Mouse (Mus musculus): ENCODE data around the gene Cfdp1. TPM values are rescaled to one million over a fixed set of nuclear protein-coding genes. Genes with fewer than 3 reads are reported as not detected.
A peak's percentile ranks its signal among the peaks of the same experiment; 100 is the strongest.

The Cfdp1 gene
- polyA plus RNA-seq, 1 experiment: 97.6 TPM

DNA sequence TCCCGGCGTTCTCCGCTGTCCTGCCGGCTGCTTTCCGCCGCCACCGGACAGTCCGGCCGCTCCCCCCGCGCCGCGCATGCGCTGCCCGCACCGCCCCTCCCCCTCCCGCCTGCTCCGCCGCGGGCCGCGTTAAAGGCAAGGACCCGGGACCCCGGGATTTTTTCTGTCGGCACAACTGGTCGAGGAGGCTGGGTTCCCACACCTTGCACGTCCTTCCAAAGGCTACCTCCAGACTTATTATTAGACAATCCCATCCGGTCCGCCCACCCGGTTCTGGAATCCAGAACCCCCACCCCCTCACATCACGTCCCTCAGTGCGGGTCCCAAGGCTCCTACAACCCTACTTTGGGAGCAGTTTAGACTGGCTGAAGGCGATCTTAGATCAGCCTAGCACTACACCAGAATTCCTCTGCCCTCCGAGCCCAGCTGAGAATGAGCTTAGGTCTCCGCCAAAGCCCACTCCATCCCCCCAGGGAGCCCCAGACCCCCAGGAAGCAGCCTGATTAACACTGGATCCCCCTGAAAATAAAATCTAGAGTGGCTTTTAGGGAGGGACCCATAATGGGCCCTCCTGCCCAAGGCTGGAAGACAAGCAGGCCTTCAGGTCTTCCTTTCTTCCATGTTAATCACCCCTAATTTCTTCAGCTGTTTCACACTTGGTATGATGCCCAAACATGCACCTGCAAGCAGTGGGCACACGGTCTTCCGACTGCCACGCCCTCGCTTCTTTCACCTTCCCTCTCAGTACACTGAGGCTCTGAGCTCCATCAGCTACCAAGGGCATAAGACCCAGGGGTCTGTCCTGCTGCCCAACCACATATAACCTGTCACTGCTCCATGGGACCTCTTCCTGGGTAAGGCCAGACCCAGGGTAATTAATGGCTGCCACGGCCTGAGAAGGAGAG, 110.0 kb downstream of the Cfdp1 start, which contains the start of gene Bcar1:
TSS of gene Bcar1 (minus strand) at position 18 of the 905 bp plus-strand sequence.
- DNase-seq (ENCODE audit: low read depth): peak; percentile 89
- peak; percentile 88 for TF ChIP-seq POLR2A (IDR thresholded peaks at IDR 0.05; ENCODE audit: borderline replicate concordance, extremely low read depth, insufficient read depth, insufficient read length, poor library complexity, severe bottlenecking)
- TF ChIP-seq CTCF (IDR thresholded peaks at IDR 0.05; ENCODE audit: borderline replicate concordance, extremely low read depth, insufficient read depth, insufficient read length): no peak

DNA sequence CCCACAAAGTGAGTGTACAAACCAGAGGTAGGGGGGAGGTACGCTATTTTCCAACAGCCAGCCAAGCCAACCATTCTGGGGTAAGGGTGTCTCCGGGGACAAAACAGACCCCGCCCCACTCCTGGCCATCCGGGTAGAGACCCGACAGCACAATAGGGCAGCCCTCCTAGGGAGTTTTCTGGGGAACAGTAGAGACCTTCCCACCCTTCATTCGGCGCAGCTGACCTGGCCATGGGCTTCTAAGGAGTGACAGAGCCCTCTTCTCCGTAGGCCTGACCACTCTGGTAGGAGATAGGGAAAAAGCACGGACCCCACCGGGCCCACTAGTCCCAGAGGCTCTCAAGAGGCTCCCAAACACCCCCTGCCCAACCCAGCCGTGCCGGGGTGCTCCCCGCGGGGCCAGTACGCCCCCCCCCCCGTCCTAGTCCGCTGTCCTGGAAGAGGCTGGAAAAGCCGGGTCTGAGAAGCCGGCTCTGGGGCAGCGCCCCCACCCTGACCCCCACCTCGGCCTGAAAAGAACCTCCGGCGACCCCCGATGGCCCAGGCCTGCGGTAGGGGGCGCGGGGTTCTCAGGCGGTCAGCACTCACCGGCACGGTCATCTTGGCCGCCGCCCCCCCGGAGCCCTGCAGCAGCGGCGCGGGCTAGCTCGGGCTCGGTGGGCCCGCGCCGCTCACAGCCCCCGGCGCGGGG, 110.8 kb downstream of the Cfdp1 start:
- TF ChIP-seq CTCF (IDR thresholded peaks at IDR 0.05; ENCODE audit: borderline replicate concordance, extremely low read depth, insufficient read depth, insufficient read length) (no peak), POLR2A (IDR thresholded peaks at IDR 0.05; ENCODE audit: borderline replicate concordance, extremely low read depth, insufficient read depth, insufficient read length, poor library complexity, severe bottlenecking) (no peak)
- DNase-seq (ENCODE audit: low read depth): peak; percentile 59

DNA sequence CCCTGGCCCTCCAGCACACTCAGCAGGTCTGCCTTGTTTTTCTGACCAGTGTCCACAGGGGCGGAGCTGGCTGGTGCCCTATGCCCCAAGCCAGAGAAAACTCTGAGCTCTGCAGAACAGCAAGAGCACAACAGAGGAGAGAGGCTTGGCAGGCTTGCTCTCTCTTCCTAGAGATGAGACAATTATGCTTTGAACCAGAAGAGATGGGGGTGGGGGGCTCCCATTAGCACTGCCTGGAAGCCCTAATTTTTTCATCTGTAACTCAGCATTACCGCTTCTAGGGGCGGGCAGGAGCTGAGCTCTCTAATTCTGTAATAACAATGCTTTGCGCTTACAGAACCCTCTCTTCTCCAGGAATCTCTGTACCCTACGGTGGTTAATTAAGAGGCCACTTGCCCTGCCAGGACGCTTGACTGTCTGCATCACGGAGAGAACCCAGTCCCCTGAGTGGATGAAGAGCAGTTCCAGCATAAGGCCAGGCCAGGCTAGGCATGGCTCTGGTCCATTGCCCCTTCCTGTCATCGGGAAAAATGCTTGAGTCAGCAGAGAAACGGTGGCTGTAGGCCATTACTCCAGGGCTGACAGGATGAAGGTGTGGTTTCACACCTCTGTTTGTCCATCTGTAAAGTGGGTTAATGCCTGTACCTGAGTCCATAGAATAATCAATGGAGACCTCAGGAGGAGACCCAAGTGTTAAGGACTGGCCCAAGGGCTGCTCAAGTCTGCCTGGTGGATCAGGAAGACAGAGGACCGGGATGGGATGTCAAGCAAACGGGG, 111.6 kb downstream of the Cfdp1 start:
- TF ChIP-seq CTCF (IDR thresholded peaks at IDR 0.05; ENCODE audit: borderline replicate concordance, extremely low read depth, insufficient read depth, insufficient read length): no peak
- no peak for TF ChIP-seq POLR2A (IDR thresholded peaks at IDR 0.05; ENCODE audit: borderline replicate concordance, extremely low read depth, insufficient read depth, insufficient read length, poor library complexity, severe bottlenecking)
- DNase-seq (ENCODE audit: low read depth): peak; percentile 81

DNA sequence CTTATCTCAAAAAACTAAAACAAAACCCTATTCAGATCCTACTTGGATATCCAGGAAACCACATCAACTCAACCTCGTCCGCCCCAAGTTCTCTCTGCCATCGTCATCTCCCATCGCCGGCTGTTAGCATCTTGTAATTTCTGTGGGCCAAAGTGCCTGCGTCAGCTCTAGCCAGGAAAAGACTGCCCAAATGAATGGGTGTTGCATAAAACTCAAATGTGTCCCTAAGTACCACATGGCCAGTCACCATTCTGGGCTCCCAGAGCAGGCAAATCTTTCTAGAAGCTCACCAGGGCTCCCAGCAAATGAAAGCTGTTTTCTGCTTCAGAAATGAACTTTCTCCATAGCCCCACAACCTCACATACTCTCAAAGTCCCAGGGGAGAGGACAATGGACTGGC, 112.5 kb downstream of the Cfdp1 start:
- no peak for DNase-seq (ENCODE audit: low read depth)
- TF ChIP-seq POLR2A (IDR thresholded peaks at IDR 0.05; ENCODE audit: borderline replicate concordance, extremely low read depth, insufficient read depth, insufficient read length, poor library complexity, severe bottlenecking) (no peak), CTCF (IDR thresholded peaks at IDR 0.05; ENCODE audit: borderline replicate concordance, extremely low read depth, insufficient read depth, insufficient read length) (no peak)

DNA sequence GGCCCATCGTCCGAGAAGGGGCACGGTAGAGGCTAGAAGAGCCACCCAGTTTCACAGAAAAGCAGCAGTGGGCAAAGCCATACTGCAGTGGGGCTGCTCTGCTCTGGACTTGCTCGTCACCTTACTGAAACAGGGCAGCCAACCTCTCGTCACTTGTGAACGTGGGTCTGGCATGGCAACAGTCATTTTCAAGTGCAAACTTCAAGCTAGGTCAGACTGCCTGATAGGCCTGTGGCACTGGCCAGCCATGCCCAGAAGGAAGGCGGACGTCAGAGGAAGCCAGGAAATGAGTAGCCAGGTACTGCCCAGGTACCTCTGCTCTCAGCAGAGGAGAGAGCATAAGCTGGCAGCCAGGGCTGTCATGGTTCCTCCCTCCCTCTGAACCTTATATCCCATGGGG, 113.1 kb downstream of the Cfdp1 start:
- TF ChIP-seq CTCF (IDR thresholded peaks at IDR 0.05; ENCODE audit: borderline replicate concordance, extremely low read depth, insufficient read depth, insufficient read length): no peak
- no peak for TF ChIP-seq POLR2A (IDR thresholded peaks at IDR 0.05; ENCODE audit: borderline replicate concordance, extremely low read depth, insufficient read depth, insufficient read length, poor library complexity, severe bottlenecking)
- no peak for DNase-seq (ENCODE audit: low read depth)

DNA sequence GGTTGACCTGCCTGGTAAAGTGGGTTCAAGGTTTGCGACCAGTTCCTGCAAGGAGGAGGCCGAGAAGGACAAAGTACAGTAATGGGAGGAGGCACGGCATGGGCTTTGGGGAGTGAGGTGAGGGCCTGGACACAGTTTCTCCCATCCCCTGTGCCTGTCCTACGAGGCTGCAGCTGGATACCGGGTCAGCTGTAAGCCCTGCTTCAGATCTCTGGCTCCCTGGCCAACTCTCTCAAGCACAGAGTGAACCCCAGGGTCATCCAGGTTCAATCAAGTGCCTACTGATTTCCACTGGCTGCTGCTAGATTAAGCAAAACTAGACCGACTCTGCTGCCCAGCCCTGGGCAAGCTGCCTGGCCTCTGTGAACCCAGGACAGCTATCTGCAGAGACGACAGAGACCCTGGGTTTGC, 113.8 kb downstream of the Cfdp1 start:
- TF ChIP-seq CTCF (IDR thresholded peaks at IDR 0.05; ENCODE audit: borderline replicate concordance, extremely low read depth, insufficient read depth, insufficient read length) (no peak), POLR2A (IDR thresholded peaks at IDR 0.05; ENCODE audit: borderline replicate concordance, extremely low read depth, insufficient read depth, insufficient read length, poor library complexity, severe bottlenecking) (no peak)
- DNase-seq (ENCODE audit: low read depth): no peak

DNA sequence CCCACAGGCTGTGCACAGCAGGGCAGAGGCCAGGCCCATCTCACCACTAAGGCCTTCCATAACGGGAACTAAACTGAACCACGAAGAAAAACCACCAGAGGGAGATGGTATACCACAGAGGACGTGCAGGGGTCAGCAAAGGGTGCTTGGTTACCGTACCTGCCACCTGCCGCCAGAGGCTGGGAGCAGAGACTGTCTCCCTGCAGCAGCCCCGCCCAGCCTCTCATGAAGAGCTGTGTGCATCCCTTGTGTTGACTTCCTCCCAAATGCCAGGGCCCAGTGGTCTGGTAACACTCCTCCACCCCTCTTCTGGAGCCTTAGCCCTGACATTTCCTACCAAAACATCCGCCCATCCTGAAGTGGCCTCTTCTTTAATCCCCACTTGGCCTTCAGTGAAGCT, 114.5 kb downstream of the Cfdp1 start:
- TF ChIP-seq CTCF (IDR thresholded peaks at IDR 0.05; ENCODE audit: borderline replicate concordance, extremely low read depth, insufficient read depth, insufficient read length): no peak
- TF ChIP-seq POLR2A (IDR thresholded peaks at IDR 0.05; ENCODE audit: borderline replicate concordance, extremely low read depth, insufficient read depth, insufficient read length, poor library complexity, severe bottlenecking): no peak
- no peak for DNase-seq (ENCODE audit: low read depth)

DNA sequence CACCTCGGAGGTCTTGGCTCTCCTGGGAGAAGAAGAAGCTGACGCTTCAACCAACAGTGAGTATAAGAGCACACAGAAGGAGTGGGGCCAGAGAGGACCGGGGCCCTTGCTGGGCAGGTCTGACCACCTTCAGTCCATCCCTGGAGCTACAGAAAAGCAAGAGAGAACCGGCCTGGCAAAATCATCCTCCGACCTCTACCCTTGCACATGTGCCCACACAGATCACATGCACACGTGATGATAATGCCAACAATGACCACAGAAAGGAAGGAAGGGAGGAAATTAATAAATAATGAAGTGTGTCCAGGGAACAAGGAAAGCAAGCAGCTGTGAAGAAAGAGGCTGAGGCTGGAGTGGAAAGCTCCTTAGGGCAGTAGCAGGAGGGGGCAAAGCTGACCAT, 115.2 kb downstream of the Cfdp1 start:
- TF ChIP-seq CTCF (IDR thresholded peaks at IDR 0.05; ENCODE audit: borderline replicate concordance, extremely low read depth, insufficient read depth, insufficient read length) (no peak), POLR2A (IDR thresholded peaks at IDR 0.05; ENCODE audit: borderline replicate concordance, extremely low read depth, insufficient read depth, insufficient read length, poor library complexity, severe bottlenecking) (no peak)
- no peak for DNase-seq (ENCODE audit: low read depth)

DNA sequence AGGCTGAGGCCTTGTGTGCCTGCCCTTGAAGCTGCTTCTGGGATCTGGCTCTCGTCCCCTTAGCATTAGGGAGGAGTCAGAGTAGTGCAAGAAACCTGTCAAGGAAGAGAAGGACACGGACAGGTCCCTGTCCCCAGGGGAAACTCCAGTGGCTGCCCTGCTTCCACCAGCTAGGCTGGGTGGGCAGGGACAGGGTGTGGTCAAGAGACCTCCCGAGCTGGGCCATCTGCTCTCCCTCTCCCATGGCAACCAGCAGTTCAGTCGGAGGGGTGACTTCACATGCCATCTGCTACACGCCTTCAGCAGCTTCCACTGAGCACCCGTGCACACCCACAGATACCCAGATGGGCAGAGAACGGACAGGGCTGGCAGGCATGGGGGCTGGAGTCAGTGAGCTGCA, 117.8 kb downstream of the Cfdp1 start:
- TF ChIP-seq POLR2A (IDR thresholded peaks at IDR 0.05; ENCODE audit: borderline replicate concordance, extremely low read depth, insufficient read depth, insufficient read length, poor library complexity, severe bottlenecking): no peak
- no peak for TF ChIP-seq CTCF (IDR thresholded peaks at IDR 0.05; ENCODE audit: borderline replicate concordance, extremely low read depth, insufficient read depth, insufficient read length)
- peak; percentile 83 for DNase-seq (ENCODE audit: low read depth)

DNA sequence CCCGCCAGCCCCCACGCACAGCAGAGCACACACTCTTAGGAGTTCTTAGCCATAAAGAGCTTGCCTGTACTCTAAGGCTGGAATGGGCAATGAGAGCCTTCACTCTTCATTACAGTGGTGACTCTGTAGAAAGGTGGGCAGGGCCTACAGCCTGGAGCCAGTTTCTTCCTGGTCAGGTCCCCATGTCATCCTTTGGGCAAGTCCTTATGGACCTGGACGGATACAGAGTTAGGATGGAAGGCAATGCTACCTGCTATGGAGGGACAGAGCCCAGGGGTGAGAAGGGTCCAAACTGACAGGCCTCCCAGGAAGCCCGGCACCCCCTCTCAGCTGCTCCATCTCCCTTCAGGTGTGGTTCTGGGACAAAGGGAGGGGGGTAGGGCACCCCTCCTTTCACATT, 118.3 kb downstream of the Cfdp1 start:
- TF ChIP-seq POLR2A (IDR thresholded peaks at IDR 0.05; ENCODE audit: borderline replicate concordance, extremely low read depth, insufficient read depth, insufficient read length, poor library complexity, severe bottlenecking) (no peak), CTCF (IDR thresholded peaks at IDR 0.05; ENCODE audit: borderline replicate concordance, extremely low read depth, insufficient read depth, insufficient read length) (no peak)
- DNase-seq (ENCODE audit: low read depth): no peak

DNA sequence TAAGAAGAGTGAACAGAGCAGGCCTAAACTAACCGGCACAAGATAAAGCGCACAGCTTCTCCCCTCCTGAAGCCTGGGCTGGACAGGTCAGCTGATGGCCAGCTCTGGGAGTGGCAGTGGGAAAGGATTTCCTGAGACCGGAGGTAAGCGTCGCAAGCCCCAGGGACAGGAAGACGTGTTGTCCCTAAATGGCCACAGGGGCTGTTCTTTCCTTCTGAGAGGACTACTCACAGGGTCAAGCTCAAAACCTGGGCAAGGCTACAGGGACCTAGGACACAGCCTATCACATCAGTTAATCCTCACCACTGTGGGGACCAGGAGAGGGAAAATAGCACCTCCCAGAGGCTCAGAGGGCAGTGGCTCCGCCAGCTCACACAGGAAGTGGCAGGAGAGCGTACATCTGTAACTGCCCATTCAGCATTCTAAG, 118.7 kb downstream of the Cfdp1 start:
- no peak for DNase-seq (ENCODE audit: low read depth)
- TF ChIP-seq POLR2A (IDR thresholded peaks at IDR 0.05; ENCODE audit: borderline replicate concordance, extremely low read depth, insufficient read depth, insufficient read length, poor library complexity, severe bottlenecking) (no peak), CTCF (IDR thresholded peaks at IDR 0.05; ENCODE audit: borderline replicate concordance, extremely low read depth, insufficient read depth, insufficient read length) (no peak)

Measured in brain, embryonic 14.5 days (tissue).